Mouse (Mus musculus): Measurements from ENCODE around the gene Map4.

- TF ChIP-seq POLR2A (IDR thresholded peaks at IDR 0.05; ENCODE audit: low read depth, low read length) (no peak), CTCF (conservative IDR thresholded peaks at IDR 0.05; ENCODE audit: insufficient read depth, insufficient read length, low read depth, low read length) (no peak)
These were observed 149.8 kb downstream of the Map4 start for GRCm38 (mm10) chr9:110081066-110081465.

Measured in kidney, adult 2 months (tissue).